Mouse (Mus musculus): ENCODE data around the gene Hnrnpa3. TPM values are rescaled to one million over a fixed set of nuclear protein-coding genes. Genes with fewer than 3 reads are reported as not detected.
"Not testable (repeated sequence)": the region's sequence is repeated elsewhere in the genome, so short reads cannot be mapped to it uniquely, and the experiment has no call there.

Hnrnpa3 gene
- total RNA-seq, 1 experiment from 2014 or later: 208 TPM

- ATAC-seq (ENCODE audit: extremely low read depth, insufficient number of reproducible peaks, low FRiP score, poor library complexity, severe bottlenecking): not testable (repeated sequence)
These were observed 24.6 kb upstream of the Hnrnpa3 start for GRCm38 (mm10) chr2:75634431-75634830.

GRCm38 (mm10) chr2:75636261-75637054 lies 22.6 kb upstream of the Hnrnpa3 start:
- ATAC-seq (ENCODE audit: extremely low read depth, insufficient number of reproducible peaks, low FRiP score, poor library complexity, severe bottlenecking): peak; percentile 90; the same call in 1 of the 2 replicates

- not testable (repeated sequence) for ATAC-seq (ENCODE audit: extremely low read depth, insufficient number of reproducible peaks, low FRiP score, poor library complexity, severe bottlenecking)
These were observed 22.1 kb upstream of the Hnrnpa3 start for GRCm38 (mm10) chr2:75637055-75637304.

- no peak for ATAC-seq (ENCODE audit: extremely low read depth, insufficient number of reproducible peaks, low FRiP score, poor library complexity, severe bottlenecking)
These were observed 21.7 kb upstream of the Hnrnpa3 start for GRCm38 (mm10) chr2:75637361-75637760.

- ATAC-seq (ENCODE audit: extremely low read depth, insufficient number of reproducible peaks, low FRiP score, poor library complexity, severe bottlenecking): not testable (repeated sequence)
These were observed 21.2 kb upstream of the Hnrnpa3 start for GRCm38 (mm10) chr2:75637822-75638221.

- not testable (repeated sequence) for ATAC-seq (ENCODE audit: extremely low read depth, insufficient number of reproducible peaks, low FRiP score, poor library complexity, severe bottlenecking)
These were observed 19.5 kb upstream of the Hnrnpa3 start for GRCm38 (mm10) chr2:75639535-75639934.

- ATAC-seq (ENCODE audit: extremely low read depth, insufficient number of reproducible peaks, low FRiP score, poor library complexity, severe bottlenecking): not testable (repeated sequence)
These were observed 16.7 kb upstream of the Hnrnpa3 start for GRCm38 (mm10) chr2:75642312-75642711.

- peak; percentile 31; the same call in 1 of the 2 replicates for ATAC-seq (ENCODE audit: extremely low read depth, insufficient number of reproducible peaks, low FRiP score, poor library complexity, severe bottlenecking)
These were observed 16.1 kb upstream of the Hnrnpa3 start for GRCm38 (mm10) chr2:75642795-75643550.

GRCm38 (mm10) chr2:75643950-75644349 lies 15.1 kb upstream of the Hnrnpa3 start:
- peak; percentile 24; the same call in 1 of the 2 replicates for ATAC-seq (ENCODE audit: extremely low read depth, insufficient number of reproducible peaks, low FRiP score, poor library complexity, severe bottlenecking)

GRCm38 (mm10) chr2:75645251-75645650 lies 13.8 kb upstream of the Hnrnpa3 start:
- 0 out of 2 replicates have a peak, but pooled peaks have one; percentile 4 for ATAC-seq (ENCODE audit: extremely low read depth, insufficient number of reproducible peaks, low FRiP score, poor library complexity, severe bottlenecking)

- no peak for ATAC-seq (ENCODE audit: extremely low read depth, insufficient number of reproducible peaks, low FRiP score, poor library complexity, severe bottlenecking)
These were observed 8.6 kb upstream of the Hnrnpa3 start for GRCm38 (mm10) chr2:75650437-75650836.

- no peak for ATAC-seq (ENCODE audit: extremely low read depth, insufficient number of reproducible peaks, low FRiP score, poor library complexity, severe bottlenecking)
These were observed 5.9 kb upstream of the Hnrnpa3 start for GRCm38 (mm10) chr2:75653150-75653549.

- no peak for ATAC-seq (ENCODE audit: extremely low read depth, insufficient number of reproducible peaks, low FRiP score, poor library complexity, severe bottlenecking)
These were observed 4.4 kb upstream of the Hnrnpa3 start for GRCm38 (mm10) chr2:75654679-75655078.

- no peak for ATAC-seq (ENCODE audit: extremely low read depth, insufficient number of reproducible peaks, low FRiP score, poor library complexity, severe bottlenecking)
These were observed 2.1 kb upstream of the Hnrnpa3 start for GRCm38 (mm10) chr2:75656924-75657323.

- ATAC-seq (ENCODE audit: extremely low read depth, insufficient number of reproducible peaks, low FRiP score, poor library complexity, severe bottlenecking): no peak
These were observed 962 bp upstream of the Hnrnpa3 start for GRCm38 (mm10) chr2:75657907-75658691.

- peak; percentile 58 for ATAC-seq (ENCODE audit: extremely low read depth, insufficient number of reproducible peaks, low FRiP score, poor library complexity, severe bottlenecking)
These were observed 534 bp downstream of the Hnrnpa3 start for GRCm38 (mm10) chr2:75659629-75659960.

- ATAC-seq (ENCODE audit: extremely low read depth, insufficient number of reproducible peaks, low FRiP score, poor library complexity, severe bottlenecking): no peak
These were observed 1.3 kb downstream of the Hnrnpa3 start for GRCm38 (mm10) chr2:75660255-75660948.

GRCm38 (mm10) chr2:75661106-75661505 lies 2.0 kb downstream of the Hnrnpa3 start:
- ATAC-seq (ENCODE audit: extremely low read depth, insufficient number of reproducible peaks, low FRiP score, poor library complexity, severe bottlenecking): no peak

Measured in neutrophil, adult 5-6 weeks (primary cell).